Mouse (Mus musculus) forebrain, embryonic 14.5 days (tissue): ENCODE results near the gene F5. TPM values are rescaled to one million over a fixed set of nuclear protein-coding genes. Genes with fewer than 3 reads are reported as not detected.

ENCODE experiments used
- ATAC-seq: fragments of 200-750 bp; cut with Nextera tagmentation; 2 replicates; pipeline ENCODE4 v1.8.0; 2017; ENCODE audit warnings: mild to moderate bottlenecking, moderate library complexity
- DNase-seq: peaks from one replicate; pipeline ENCODE4 v3.0.0-alpha.2; 2015; ENCODE audit warnings: low spot score
- H3K27ac ChIP-seq: fragments of 300-500 bp; sonication (generic); 2 replicates; pipeline ENCODE4 v1.5.1; 2014; ENCODE audit warnings: low read depth, mild to moderate bottlenecking, control low read depth, low read length, moderate library complexity
- H3K27me3 ChIP-seq: fragments of 300-500 bp; sonication (generic); replicated peaks from 2 replicates; pipeline ENCODE4 v1.6.1; 2014; ENCODE audit warnings: low read length, control low read depth, mixed read lengths; ENCODE audit not compliant: control insufficient read depth, insufficient read depth
- H3K36me3 ChIP-seq: fragments of 300-500 bp; sonication (generic); 2 replicates; pipeline ENCODE4 v1.6.1; 2014; ENCODE audit warnings: low read length, control low read depth; ENCODE audit not compliant: control insufficient read depth, insufficient read depth
- H3K4me1 ChIP-seq: fragments of 300-500 bp; sonication (generic); 2 replicates; pipeline ENCODE4 v1.6.1; 2014; ENCODE audit warnings: antibody characterized with exemption, low read length, control low read depth; ENCODE audit not compliant: control insufficient read depth, insufficient read depth
- H3K4me2 ChIP-seq: fragments of 300-500 bp; sonication (generic); 2 replicates; pipeline ENCODE4 v1.6.1; 2014; ENCODE audit warnings: mild to moderate bottlenecking, control low read depth, low read length
- H3K4me3 ChIP-seq: fragments of 300-500 bp; sonication (generic); 2 replicates; pipeline ENCODE4 v1.5.1; 2014; ENCODE audit warnings: low read depth, low read length, control low read depth
- H3K9ac ChIP-seq: fragments of 300-500 bp; sonication (generic); 2 replicates; pipeline ENCODE4 v1.6.1; 2014; ENCODE audit warnings: mild to moderate bottlenecking, low read length, control low read depth, moderate library complexity
- H3K9me3 ChIP-seq: fragments of 300-500 bp; sonication (generic); replicated peaks from 2 replicates; pipeline ENCODE4 v1.6.1; 2016; ENCODE audit warnings: low read length, control low read depth, mixed read lengths; ENCODE audit not compliant: control insufficient read depth
- WGBS: fragments of 180-500 bp; shearing (Covaris S2); extraction: QIAGEN DNeasy Blood & Tissue Kit; methylation state at CpG from one replicate; pipeline ENCODE4 v1.1.7; 2014; 5-methylcytosine and 5-hydroxymethylcytosine counted together
- polyA plus RNA-seq: library from polyadenylated mRNA; unstranded; fragments of >200 nt; fragmentation: Nextera tagmentation; extraction: Ambion mirVana; gene quantifications from 2 replicates; pipeline ENCODE4 v1.2.1, GENCODE M21; 2014

F5 gene
- polyA plus RNA-seq, 1 experiment from 2014 or later, result 0.17 TPM

GRCm38 (mm10) chr1:164139464-164139863 is 12.2 kb upstream of the F5 start:
- Histone ChIP-seq H3K4me1 (no peaks in the 10 kb centered on the region), H3K27ac (no peak overlapping the region), H3K4me3 (no peak overlapping the region), H3K36me3 (no peaks in the 10 kb centered on the region), H3K9me3 (no peaks in the 10 kb centered on the region), H3K9ac (no peak overlapping the region), H3K27me3 (no peaks in the 10 kb centered on the region), H3K4me2 (no peak overlapping the region)
- ATAC-seq (no peak), DNase-seq (no peak)
- 71% methylated on average over 4 of the region's 4 CpGs for WGBS

- 94% methylated on average over 7 of the region's 7 CpGs for WGBS
- H3K4me3 ChIP-seq, result no peak overlapping the region
Measured at GRCm38 (mm10) chr1:164149083-164149482, 2.6 kb upstream of the F5 start.

DNA sequence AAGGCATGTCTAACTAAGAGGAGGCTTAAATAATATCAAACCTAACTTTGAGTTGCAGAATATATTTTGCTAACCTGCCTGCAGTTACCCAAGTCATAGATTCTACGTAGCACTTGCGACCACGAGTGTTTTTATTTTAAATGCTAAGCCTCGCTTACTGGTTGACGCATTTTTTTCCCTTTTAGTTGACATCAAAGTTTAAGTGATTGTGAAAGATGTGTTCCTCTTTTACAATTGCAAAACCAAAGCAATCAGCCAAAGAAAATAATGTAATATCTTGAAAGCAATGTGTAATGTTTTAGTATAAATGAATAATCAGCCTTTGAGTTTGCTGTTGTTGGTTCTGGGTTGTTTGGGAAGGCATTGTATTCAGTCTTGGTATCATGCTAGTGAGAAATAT is 1.2 kb downstream of the F5 start:
- Histone ChIP-seq H3K9me3 (no peaks in the 10 kb centered on the region), H3K4me2 (no peak overlapping the region), H3K4me1 (no peaks in the 10 kb centered on the region), H3K36me3 (no peaks in the 10 kb centered on the region), H3K9ac (no peak overlapping the region), H3K27ac (no peak overlapping the region), H3K4me3 (no peak overlapping the region), H3K27me3 (no peaks in the 10 kb centered on the region)
- DNase-seq (no peak), ATAC-seq (no peak)
- WGBS, result 92% methylated on average over 5 of the region's 5 CpGs

More at GRCm38 (mm10) chr1:164149083-164149482, 2.6 kb upstream of the F5 start:
- H3K36me3 ChIP-seq, result no peaks in the 10 kb centered on the region
- no peak overlapping the region for H3K27ac ChIP-seq
- H3K9ac ChIP-seq, result no peak overlapping the region
- H3K27me3 ChIP-seq, result no peaks in the 10 kb centered on the region
- no peak overlapping the region for H3K4me2 ChIP-seq
- no peaks in the 10 kb centered on the region for H3K4me1 ChIP-seq
- ATAC-seq (no peak), DNase-seq (no peak)
- no peaks in the 10 kb centered on the region for H3K9me3 ChIP-seq

DNA sequence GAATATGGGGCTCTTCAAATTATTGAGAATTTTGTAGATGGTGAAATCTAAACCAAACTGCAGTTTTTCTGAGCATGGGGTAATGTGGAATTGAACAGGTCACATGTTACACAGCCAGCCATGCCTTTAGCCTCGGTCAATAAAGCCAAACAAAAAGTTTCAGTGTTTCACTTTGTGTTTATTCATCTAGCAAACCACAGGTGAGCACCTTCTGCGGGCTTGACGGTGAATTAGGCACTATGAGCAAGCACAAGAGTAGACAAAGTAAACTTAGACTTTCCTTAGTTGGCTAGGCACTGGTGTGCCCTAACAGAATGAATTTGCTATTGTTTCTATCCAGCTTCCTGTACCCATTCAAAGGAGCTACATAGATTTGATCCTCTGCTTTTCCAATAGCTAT is 3.3 kb downstream of the F5 start:
- ATAC-seq, result no peak
- H3K4me3 ChIP-seq, result no peak overlapping the region
- H3K36me3 ChIP-seq, result no peaks in the 10 kb centered on the region
- no peak for DNase-seq
- H3K4me1 ChIP-seq, result no peaks in the 10 kb centered on the region
- 77% methylated on average over 3 of the region's 3 CpGs for WGBS
- H3K27me3 ChIP-seq, result no peaks in the 10 kb centered on the region
- no peak overlapping the region for H3K9ac ChIP-seq
- H3K27ac ChIP-seq, result no peak overlapping the region
- no peak overlapping the region for H3K4me2 ChIP-seq
- no peaks in the 10 kb centered on the region for H3K9me3 ChIP-seq

- no peaks in the 10 kb centered on the region for H3K27me3 ChIP-seq
- ATAC-seq, result no peak
- WGBS, result 80% methylated on average over 4 of the region's 4 CpGs
- no peaks in the 10 kb centered on the region for H3K4me1 ChIP-seq
- no peak overlapping the region for H3K27ac ChIP-seq
- no peak overlapping the region for H3K9ac ChIP-seq
- no peak overlapping the region for H3K4me3 ChIP-seq
- no peak for DNase-seq
- H3K4me2 ChIP-seq, result no peak overlapping the region
- H3K36me3 ChIP-seq, result no peaks in the 10 kb centered on the region
- no peaks in the 10 kb centered on the region for H3K9me3 ChIP-seq
Measured at GRCm38 (mm10) chr1:164158571-164158970, 6.9 kb downstream of the F5 start.

- DNase-seq, result no peak
- 88% methylated on average over 2 of the region's 2 CpGs for WGBS
- H3K27me3 ChIP-seq, result no peaks in the 10 kb centered on the region
- H3K4me1 ChIP-seq, result no peaks in the 10 kb centered on the region
- no peak for ATAC-seq
- H3K36me3 ChIP-seq, result no peaks in the 10 kb centered on the region
- H3K27ac ChIP-seq, result no peak overlapping the region
- H3K9me3 ChIP-seq, result no peaks in the 10 kb centered on the region
- H3K4me3 ChIP-seq, result no peak overlapping the region
- no peak overlapping the region for H3K9ac ChIP-seq
- H3K4me2 ChIP-seq, result no peak overlapping the region
Measured at GRCm38 (mm10) chr1:164159781-164160180, 8.1 kb downstream of the F5 start.

GRCm38 (mm10) chr1:164162745-164163144 is 11.1 kb downstream of the F5 start:
- no peak overlapping the region for H3K4me2 ChIP-seq
- H3K4me3 ChIP-seq, result no peak overlapping the region
- H3K27me3 ChIP-seq, result no peaks in the 10 kb centered on the region
- H3K9ac ChIP-seq, result no peak overlapping the region
- no peaks in the 10 kb centered on the region for H3K36me3 ChIP-seq
- WGBS, result 84% methylated on average over 5 of the region's 5 CpGs
- H3K27ac ChIP-seq, result no peak overlapping the region
- H3K4me1 ChIP-seq, result no peaks in the 10 kb centered on the region
- DNase-seq (no peak), ATAC-seq (no peak)
- H3K9me3 ChIP-seq, result no peaks in the 10 kb centered on the region

DNA sequence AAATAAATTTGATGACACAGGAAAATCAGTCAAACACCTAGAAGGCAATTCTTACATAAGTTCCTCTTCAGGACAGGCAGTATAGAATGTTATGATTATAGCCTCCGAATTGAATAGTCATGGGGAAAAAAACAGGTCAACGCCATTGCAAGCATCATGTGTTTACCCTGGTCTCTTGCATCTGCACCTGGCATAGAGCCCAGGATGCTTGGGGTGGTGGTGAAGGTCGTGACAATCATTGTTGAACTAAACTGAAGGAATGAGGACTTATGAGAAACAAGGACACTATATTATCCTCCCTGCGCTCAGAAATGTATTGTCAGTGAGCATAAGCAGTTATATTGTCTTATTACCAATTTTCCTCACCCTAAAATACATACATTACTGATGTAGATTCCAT is 17.2 kb downstream of the F5 start:
- no peak overlapping the region for H3K27ac ChIP-seq
- DNase-seq, result no peak
- no peaks in the 10 kb centered on the region for H3K4me1 ChIP-seq
- H3K9ac ChIP-seq, result no peak overlapping the region
- H3K4me3 ChIP-seq, result no peak overlapping the region
- no peak for ATAC-seq
- 81% methylated on average over 4 of the region's 4 CpGs for WGBS
- H3K4me2 ChIP-seq, result no peak overlapping the region
- H3K9me3 ChIP-seq, result no peaks in the 10 kb centered on the region
- no peaks in the 10 kb centered on the region for H3K36me3 ChIP-seq
- no peaks in the 10 kb centered on the region for H3K27me3 ChIP-seq

GRCm38 (mm10) chr1:164170434-164170833 is 18.8 kb downstream of the F5 start:
- no peak overlapping the region for H3K27ac ChIP-seq

More at GRCm38 (mm10) chr1:164170434-164170833, 18.8 kb downstream of the F5 start:
- no peak for DNase-seq
- WGBS, result 97% methylated on average over 2 of the region's 2 CpGs
- no peaks in the 10 kb centered on the region for H3K4me1 ChIP-seq
- H3K27me3 ChIP-seq, result no peaks in the 10 kb centered on the region
- H3K36me3 ChIP-seq, result no peaks in the 10 kb centered on the region
- H3K4me3 ChIP-seq, result no peak overlapping the region
- no peak for ATAC-seq
- H3K4me2 ChIP-seq, result no peak overlapping the region
- H3K9ac ChIP-seq, result no peak overlapping the region
- no peaks in the 10 kb centered on the region for H3K9me3 ChIP-seq
